Mouse (Mus musculus) MEL (cell line): Measurements from ENCODE around the gene Usp39. TPM values are rescaled to one million over a fixed set of nuclear protein-coding genes. Genes with fewer than 3 reads are reported as not detected.

Experiments used
- DNase-seq: peaks from one replicate; pipeline ENCODE4 v3.0.0; 2011; ENCODE audit warnings: low read depth, low spot score
- H3K27ac ChIP-seq: 2 replicates; pipeline ENCODE4 v1.5.1; 2012; ENCODE audit warnings: low read depth, mild to moderate bottlenecking, control low read depth, low read length, moderate library complexity; ENCODE audit not compliant: control insufficient read depth
- H3K27me3 ChIP-seq, 2 experiments: fragments of 150-350 bp in 1 of 2; sonication (generic) in 1 of 2; 2 replicates each; pipeline ENCODE4 v1.6.1; 2012; ENCODE audit warnings: low read length in 2 of 2, mild to moderate bottlenecking in 2 of 2, improper control_type of control experiment in 1 of 2, moderate library complexity in 1 of 2; ENCODE audit not compliant: insufficient read depth in 2 of 2, control insufficient read depth in 1 of 2
- H3K36me3 ChIP-seq, 2 experiments: 2 replicates each; pipeline ENCODE4 v1.6.1; 2012 to 2014; ENCODE audit warnings: low read length in 2 of 2, improper control_type of control experiment in 1 of 2, inconsistent platforms in 1 of 2, mild to moderate bottlenecking in 1 of 2; ENCODE audit not compliant: insufficient read depth in 2 of 2, control insufficient read depth in 1 of 2
- H3K4me1 ChIP-seq, 2 experiments: fragments of 150-350 bp in 1 of 2; sonication (generic) in 1 of 2; 2 replicates each; pipeline ENCODE4 v1.6.1; 2012; ENCODE audit warnings: low read length in 2 of 2, improper control_type of control experiment in 1 of 2, mild to moderate bottlenecking in 1 of 2; ENCODE audit not compliant: insufficient read depth in 2 of 2, control insufficient read depth in 1 of 2
- H3K4me3 ChIP-seq, 2 experiments: fragments of 150-350 bp in 1 of 2; sonication (generic) in 1 of 2; 2 replicates each; pipeline ENCODE4 v1.5.1; 2012; ENCODE audit warnings: low read depth in 2 of 2, low read length in 2 of 2, mild to moderate bottlenecking in 2 of 2, moderate library complexity in 2 of 2, control low read depth in 1 of 2, improper control_type of control experiment in 1 of 2; ENCODE audit not compliant: control insufficient read depth in 1 of 2, insufficient read depth in 1 of 2
- H3K79me2 ChIP-seq: 2 replicates; pipeline ENCODE4 v1.6.1; 2012; ENCODE audit warnings: mild to moderate bottlenecking, low read length, moderate library complexity; ENCODE audit not compliant: control insufficient read depth, poor library complexity, insufficient read depth
- H3K9ac ChIP-seq: 2 replicates; pipeline ENCODE4 v1.6.1; 2012; ENCODE audit warnings: low read depth, mild to moderate bottlenecking, control low read depth, low read length, moderate library complexity; ENCODE audit not compliant: control insufficient read depth, poor library complexity, severe bottlenecking
- H3K9me3 ChIP-seq: fragments of 150-350 bp; sonication (generic); replicated peaks from 2 replicates; pipeline ENCODE4 v1.6.1; 2012; ENCODE audit warnings: mild to moderate bottlenecking, low read length, improper control_type of control experiment, moderate library complexity; ENCODE audit not compliant: insufficient read depth
- BHLHE40 ChIP-seq: IDR thresholded peaks from 2 replicates; pipeline ENCODE4 v1.6.1; 2012; ENCODE audit warnings: low read depth, mild to moderate bottlenecking, inconsistent platforms, low read length, improper control_type of control experiment, borderline replicate concordance
- CHD1 ChIP-seq: IDR thresholded peaks from 2 replicates; pipeline ENCODE4 v1.6.1; 2012; ENCODE audit warnings: low read depth, mild to moderate bottlenecking, inconsistent platforms, low read length, improper control_type of control experiment
- CTCF ChIP-seq, 3 experiments: IDR thresholded peaks in 2 of 3; conservative IDR thresholded peaks in 1 of 3; 2 replicates each; pipeline ENCODE4 v1.5.1; 2011 to 2012; ENCODE audit warnings: low read length in 3 of 3, low read depth in 2 of 3, mild to moderate bottlenecking in 2 of 3, improper control_type of control experiment in 1 of 3, inconsistent platforms in 1 of 3, mixed read lengths in 1 of 3, moderate library complexity in 1 of 3; ENCODE audit not compliant: control insufficient read depth in 1 of 3, insufficient read depth in 1 of 3, poor library complexity in 1 of 3, severe bottlenecking in 1 of 3
- ELF1 ChIP-seq: IDR thresholded peaks from 2 replicates; pipeline ENCODE4 v1.6.1; 2014; ENCODE audit warnings: low read depth, mild to moderate bottlenecking, inconsistent platforms, low read length, improper control_type of control experiment, moderate library complexity
- GABPA ChIP-seq: IDR thresholded peaks from 2 replicates; pipeline ENCODE4 v1.6.1; 2012; ENCODE audit warnings: low read depth, mild to moderate bottlenecking, inconsistent platforms, low read length, improper control_type of control experiment, moderate library complexity
- GATA1 ChIP-seq: IDR thresholded peaks from 2 replicates; pipeline ENCODE4 v1.6.1; 2011; ENCODE audit warnings: low read depth, low read length, improper control_type of control experiment
- HCFC1 ChIP-seq: IDR thresholded peaks from 2 replicates; pipeline ENCODE4 v1.6.1; 2012; ENCODE audit warnings: low read depth, mild to moderate bottlenecking, inconsistent platforms, low read length, improper control_type of control experiment, moderate library complexity
- JUND ChIP-seq: IDR thresholded peaks from 2 replicates; pipeline ENCODE4 v1.6.1; 2011; ENCODE audit warnings: low read depth, mild to moderate bottlenecking, improper control_type of control experiment, low read length
- MAZ ChIP-seq: IDR thresholded peaks from 2 replicates; pipeline ENCODE4 v1.6.1; 2012; ENCODE audit warnings: low read depth, mild to moderate bottlenecking, inconsistent platforms, low read length, improper control_type of control experiment
- MEF2A ChIP-seq: IDR thresholded peaks from 2 replicates; pipeline ENCODE4 v1.6.1; 2014; ENCODE audit warnings: low read depth, mild to moderate bottlenecking, inconsistent platforms, low read length, improper control_type of control experiment; ENCODE audit not compliant: poor library complexity, insufficient replicate concordance, severe bottlenecking; ENCODE audit errors: extremely low read depth
- MXI1 ChIP-seq: IDR thresholded peaks from 2 replicates; pipeline ENCODE4 v1.6.1; 2011; ENCODE audit warnings: mild to moderate bottlenecking, low read depth, low read length, improper control_type of control experiment
- MYC ChIP-seq: IDR thresholded peaks from 2 replicates; pipeline ENCODE4 v1.6.1; 2011; ENCODE audit warnings: low read depth, mild to moderate bottlenecking, low read length, improper control_type of control experiment, moderate library complexity
- POLR2A ChIP-seq, 2 experiments: IDR thresholded peaks; 2 replicates each; pipeline ENCODE4 v1.6.1; 2011 to 2012; ENCODE audit warnings: low read length in 2 of 2, mild to moderate bottlenecking in 2 of 2, control low read depth in 1 of 2, improper control_type of control experiment in 1 of 2, low read depth in 1 of 2, moderate library complexity in 1 of 2; ENCODE audit not compliant: control insufficient read depth in 1 of 2, insufficient read depth in 1 of 2, poor library complexity in 1 of 2
- POLR2AphosphoS2 ChIP-seq: IDR thresholded peaks from 2 replicates; pipeline ENCODE4 v1.6.1; 2011; ENCODE audit warnings: low read length, improper control_type of control experiment
- SIN3A ChIP-seq: IDR thresholded peaks from 2 replicates; pipeline ENCODE4 v1.6.1; 2012; ENCODE audit warnings: low read length, improper control_type of control experiment, inconsistent platforms
- TAL1 ChIP-seq: IDR thresholded peaks from 2 replicates; pipeline ENCODE4 v1.6.1; 2012; ENCODE audit warnings: mild to moderate bottlenecking, inconsistent platforms, low read length, moderate library complexity, mixed read lengths
- TBP ChIP-seq: IDR thresholded peaks from 2 replicates; pipeline ENCODE4 v1.8.0; 2011; ENCODE audit warnings: low read depth, low read length, improper control_type of control experiment
- TCF12 ChIP-seq: IDR thresholded peaks from 2 replicates; pipeline ENCODE4 v1.6.1; 2014; ENCODE audit warnings: low read depth, mild to moderate bottlenecking, inconsistent platforms, low read length, improper control_type of control experiment, moderate library complexity
- UBTF ChIP-seq: IDR thresholded peaks from 2 replicates; pipeline ENCODE4 v1.6.1; 2012; ENCODE audit warnings: low read depth, mild to moderate bottlenecking, inconsistent platforms, low read length, improper control_type of control experiment, moderate library complexity, borderline replicate concordance; ENCODE audit not compliant: insufficient read depth
- USF2 ChIP-seq, 2 experiments: IDR thresholded peaks; 2 replicates each; pipeline ENCODE4 v1.6.1; 2011 to 2012; ENCODE audit warnings: improper control_type of control experiment in 2 of 2, low read length in 2 of 2, borderline replicate concordance in 1 of 2, inconsistent platforms in 1 of 2, low read depth in 1 of 2, mild to moderate bottlenecking in 1 of 2; ENCODE audit not compliant: insufficient read depth in 1 of 2
- ZC3H11A ChIP-seq: IDR thresholded peaks from 2 replicates; pipeline ENCODE4 v1.6.1; 2012; ENCODE audit warnings: low read depth, mild to moderate bottlenecking, inconsistent platforms, low read length, improper control_type of control experiment
- ZKSCAN1 ChIP-seq: IDR thresholded peaks from 2 replicates; pipeline ENCODE4 v1.6.1; 2012; ENCODE audit warnings: low read depth, mild to moderate bottlenecking, inconsistent platforms, low read length, improper control_type of control experiment, moderate library complexity
- polyA plus RNA-seq, 2 experiments: library from polyadenylated mRNA; stranded (reverse) in 1 of 2; unstranded in 1 of 2; fragments of >175 nt in 1 of 2; fragments of >200 nt in 1 of 2; gene quantifications; 2 replicates each; pipeline versions ENCODE4 v1.2.1 to v1.2.4; 2012; ENCODE audit warnings: low replicate concordance in 2 of 2, low read depth in 1 of 2; ENCODE audit not compliant: insufficient read length in 2 of 2, insufficient read depth in 1 of 2, missing spikeins in 1 of 2
- total RNA-seq: library from RNA; depleted of rRNA; stranded (reverse); fragments of 300-350 nt; gene quantifications from 2 replicates; pipeline ENCODE4 v1.2.3, GENCODE M21; 2012

Gene Usp39
- total and polyA plus RNA-seq, 3 experiments: 103 to 106 TPM; not detected in 1

GRCm38 (mm10) chr6:72355066-72355911, 10.3 kb upstream of the Usp39 start, which contains the start of gene Tmem150a:
Gene Tmem150a, plus strand, starts transcription at chr6:72355447.
- DNase-seq: no peak
- H3K36me3 ChIP-seq: peaks cover 6 to 15% of the 10 kb centered on the region in 2 experiments

GRCm38 (mm10) chr6:72354025-72354424, 9.0 kb upstream of the Usp39 start:
- Histone ChIP-seq H3K27me3 (no peaks in the 10 kb centered on the region), H3K9ac (no peak overlapping the region), H3K4me3 (no peak overlapping the region), H3K27ac (no peak overlapping the region), H3K79me2 (peaks cover 8% of the 10 kb centered on the region; the same call in 1 of the 2 replicates), H3K4me1 (peaks cover 11 to 16% of the 10 kb centered on the region in 2 experiments), H3K9me3 (no peaks in the 10 kb centered on the region), H3K36me3 (peaks cover 6 to 22% of the 10 kb centered on the region in 2 experiments)
- TF ChIP-seq TBP (no peak), TAL1 (no peak), ZKSCAN1 (no peak), CTCF (IDR thresholded peaks at IDR 0.05 in 2 of 3, conservative IDR thresholded peaks at IDR 0.05 in 1 of 3; ENCODE audit: control insufficient read depth in 1 of 3, insufficient read depth in 1 of 3, low read depth in 2 of 3, low read length in 3 of 3, poor library complexity in 1 of 3, severe bottlenecking in 1 of 3) (no peak)
- DNase-seq: no peak

More at GRCm38 (mm10) chr6:72355066-72355911, 10.3 kb upstream of the Usp39 start, which contains the start of gene Tmem150a:
- no peak within 1 kb of the TSS for H3K9ac ChIP-seq
- H3K27ac ChIP-seq: no peak within 1 kb of the TSS
- H3K9me3 ChIP-seq: no peaks in the 10 kb centered on the region
- TF ChIP-seq GATA1 (no peak), JUND (no peak), POLR2AphosphoS2 (no peak), CTCF (IDR thresholded peaks at IDR 0.05 in 2 of 3, conservative IDR thresholded peaks at IDR 0.05 in 1 of 3; ENCODE audit: control insufficient read depth in 1 of 3, insufficient read depth in 1 of 3, low read depth in 2 of 3, low read length in 3 of 3, poor library complexity in 1 of 3, severe bottlenecking in 1 of 3) (no peak), USF2 (IDR thresholded peaks at IDR 0.05; ENCODE audit: borderline replicate concordance in 1 of 2, insufficient read depth in 1 of 2, low read depth in 1 of 2, low read length in 2 of 2) (no peak), POLR2A (IDR thresholded peaks at IDR 0.05; ENCODE audit: control insufficient read depth in 1 of 2, insufficient read depth in 1 of 2, low read depth in 1 of 2, low read length in 2 of 2, poor library complexity in 1 of 2) (no peak), BHLHE40 (no peak), CHD1 (no peak), ZC3H11A (no peak), MEF2A (no peak), GABPA (no peak), MYC (no peak), SIN3A (no peak), HCFC1 (no peak), TCF12 (no peak), MXI1 (no peak), MAZ (no peak), UBTF (no peak), ELF1 (no peak)
- TF ChIP-seq, all 39 proteins: peak for 0
- Histone ChIP-seq H3K4me3 (no peak within 1 kb of the TSS), H3K79me2 (peaks cover 5% of the 10 kb centered on the region; the same call in 1 of the 2 replicates), H3K27me3 (no peaks in the 10 kb centered on the region), H3K4me1 (peaks cover 5 to 12% of the 10 kb centered on the region in 2 experiments)
